Mouse (Mus musculus) limb, embryonic 15.5 days (tissue): Measurements from ENCODE around the gene Ssu2. TPM values are rescaled to one million over a fixed set of nuclear protein-coding genes. Genes with fewer than 3 reads are reported as not detected.

Source experiments
- ATAC-seq: fragments of 200-750 bp; cut with Nextera tagmentation; 2 replicates; pipeline ENCODE4 v1.8.0; 2017; ENCODE audit warnings: low read depth, moderate TSS enrichment; ENCODE audit not compliant: insufficient number of reproducible peaks, low FRiP score, low TSS enrichment
- H3K27ac ChIP-seq: fragments of 300-500 bp; sonication (generic); 2 replicates; pipeline ENCODE4 v1.5.1; 2015; ENCODE audit warnings: moderate library complexity, mild to moderate bottlenecking, inconsistent platforms
- H3K27me3 ChIP-seq: fragments of 300-500 bp; sonication (generic); 2 replicates; pipeline ENCODE4 v1.6.1; 2015; ENCODE audit warnings: inconsistent platforms
- H3K36me3 ChIP-seq: fragments of 300-500 bp; sonication (generic); 2 replicates; pipeline ENCODE4 v1.6.1; 2015; ENCODE audit warnings: inconsistent platforms
- H3K4me1 ChIP-seq: fragments of 300-500 bp; sonication (generic); 2 replicates; pipeline ENCODE4 v1.6.1; 2015; ENCODE audit warnings: inconsistent platforms
- H3K4me2 ChIP-seq: fragments of 300-500 bp; sonication (generic); 2 replicates; pipeline ENCODE4 v1.6.1; 2015; ENCODE audit warnings: mild to moderate bottlenecking, inconsistent platforms
- H3K4me3 ChIP-seq: fragments of 300-500 bp; sonication (generic); 2 replicates; pipeline ENCODE4 v1.5.1; 2015; ENCODE audit warnings: mild to moderate bottlenecking, inconsistent platforms
- H3K9ac ChIP-seq: fragments of 300-500 bp; sonication (generic); 2 replicates; pipeline ENCODE4 v1.6.1; 2015; ENCODE audit warnings: inconsistent platforms
- H3K9me3 ChIP-seq: fragments of 300-500 bp; sonication (generic); 2 replicates; pipeline ENCODE4 v1.6.1; 2016; ENCODE audit warnings: inconsistent platforms
- WGBS: fragments of 180-500 bp; shearing (Covaris S2); methylation state at CpG from one replicate; pipeline ENCODE4 v1.1.7; 2015; 5-methylcytosine and 5-hydroxymethylcytosine counted together
- polyA plus RNA-seq: library from polyadenylated mRNA; unstranded; fragments of >200 nt; fragmentation: Nextera tagmentation; extraction: Ambion mirVana; gene quantifications from 2 replicates; pipeline ENCODE4 v1.2.1, GENCODE M21; 2015

The Ssu2 gene
- polyA plus RNA-seq, 1 experiment from 2014 or later, result 3.1 TPM

DNA sequence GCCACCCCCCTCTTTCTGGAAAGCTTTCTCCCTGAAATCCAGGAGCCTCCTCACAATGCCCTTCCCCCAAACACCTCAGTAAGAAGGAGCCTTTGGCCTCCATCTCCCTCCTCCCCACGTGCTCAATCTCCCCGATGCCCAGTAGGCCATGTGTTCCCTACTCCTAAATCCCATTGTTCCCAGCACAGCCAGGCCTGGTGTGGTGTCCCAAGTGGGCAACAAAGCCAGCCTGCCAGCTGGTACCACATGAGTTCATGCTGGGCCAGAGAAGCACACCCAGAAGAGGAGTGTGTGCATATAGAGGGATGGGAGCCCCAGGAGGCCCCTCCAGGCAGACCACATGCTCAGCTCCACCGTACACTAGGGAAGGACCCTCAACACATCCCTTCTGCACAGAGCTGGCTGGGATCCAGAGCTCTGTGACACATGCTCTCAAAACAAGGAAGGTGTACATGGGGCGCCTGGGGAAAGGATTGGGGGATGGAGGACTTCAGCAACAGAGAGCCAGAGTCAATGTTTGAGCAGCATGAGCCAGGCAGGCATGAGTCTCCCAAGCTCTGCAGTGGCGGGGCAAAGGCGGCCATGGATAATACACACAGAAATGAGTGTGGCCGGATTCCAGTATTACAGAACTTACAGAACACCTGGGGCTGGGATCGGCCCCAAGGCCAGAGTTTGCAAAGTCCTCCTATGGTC lies 4.7 kb downstream of the Ssu2 start:
- ATAC-seq, result 0 out of 2 replicates have a peak, but pooled peaks have one; percentile 2
- H3K36me3 ChIP-seq, result no peaks in the 10 kb centered on the region
- H3K4me2 ChIP-seq, result no peak overlapping the region
- WGBS, result 61% methylated on average over 8 of the region's 8 CpGs
- peaks cover 4% of the 10 kb centered on the region; the same call in 1 of the 2 replicates for H3K4me1 ChIP-seq
- no peak overlapping the region for H3K4me3 ChIP-seq
- no peak overlapping the region for H3K9ac ChIP-seq
- H3K27ac ChIP-seq, result no peak overlapping the region
- no peaks in the 10 kb centered on the region for H3K27me3 ChIP-seq
- H3K9me3 ChIP-seq, result no peaks in the 10 kb centered on the region

DNA sequence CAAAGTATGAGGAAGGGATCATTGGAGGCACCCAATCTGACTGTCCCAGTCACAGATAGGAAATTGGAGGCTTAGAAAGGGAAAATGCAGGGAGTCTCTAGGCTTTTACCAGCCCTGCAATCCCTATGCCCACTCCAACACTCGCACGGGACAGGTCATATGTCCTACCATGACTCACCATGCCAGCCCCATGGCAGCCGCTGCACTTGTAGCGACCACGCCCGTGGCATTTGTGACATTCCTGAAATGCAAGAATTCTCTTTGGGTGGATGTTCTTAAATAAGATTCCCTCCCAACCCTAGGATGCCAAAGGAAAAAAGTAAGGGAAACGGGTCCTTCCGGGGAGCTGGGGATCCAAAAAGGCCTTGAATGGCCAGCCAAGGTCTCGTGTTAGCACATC lies 8.8 kb downstream of the Ssu2 start:
- H3K4me2 ChIP-seq, result no peak overlapping the region
- 0 out of 2 replicates have a peak, but pooled peaks cover 6% of the 10 kb centered on the region for H3K27me3 ChIP-seq
- H3K4me3 ChIP-seq, result no peak overlapping the region
- ATAC-seq, result no peak
- no peaks in the 10 kb centered on the region for H3K9me3 ChIP-seq
- H3K4me1 ChIP-seq, result peaks cover 4% of the 10 kb centered on the region; the same call in 1 of the 2 replicates
- H3K27ac ChIP-seq, result no peak overlapping the region
- 85% methylated on average over 9 of the region's 9 CpGs for WGBS
- no peaks in the 10 kb centered on the region for H3K36me3 ChIP-seq
- no peak overlapping the region for H3K9ac ChIP-seq

DNA sequence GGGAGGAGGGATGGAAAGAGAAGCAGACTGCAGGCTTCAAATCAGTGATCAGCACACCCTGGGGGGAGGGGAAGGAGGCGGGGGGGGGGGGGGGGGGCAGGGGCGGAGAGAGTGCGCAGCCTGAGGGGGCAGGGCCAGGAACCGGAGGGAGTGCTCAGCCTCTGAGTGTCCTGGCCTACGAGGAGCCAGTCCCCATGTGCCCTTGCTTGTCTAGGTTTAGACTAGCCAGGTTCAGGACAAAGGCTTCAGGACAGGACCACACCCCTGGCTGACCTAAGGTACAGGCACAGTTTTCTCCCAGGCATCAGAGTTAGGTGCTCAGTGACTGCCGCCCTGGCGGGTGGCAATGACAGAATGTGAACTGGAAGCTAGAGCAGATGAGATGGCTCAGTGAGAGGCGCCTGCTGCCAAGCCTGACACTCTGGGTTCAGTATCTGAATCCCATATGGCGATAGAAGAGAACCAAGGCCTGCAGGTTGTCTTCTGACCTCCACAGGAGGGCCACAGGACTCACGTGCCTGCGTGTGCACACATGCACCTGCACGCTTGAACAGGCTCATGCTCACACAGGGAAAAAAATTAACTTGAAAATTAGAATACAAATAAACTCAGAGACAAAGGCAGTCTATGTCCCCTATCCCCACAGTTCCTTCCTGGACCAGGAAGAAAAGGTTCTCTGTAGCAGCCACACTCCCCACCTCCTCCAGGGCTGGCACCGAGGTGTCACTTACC lies 12.0 kb downstream of the Ssu2 start:
- no peak overlapping the region for H3K9ac ChIP-seq
- no peak for ATAC-seq
- H3K4me1 ChIP-seq, result no peaks in the 10 kb centered on the region
- H3K4me2 ChIP-seq, result no peak overlapping the region
- 0 out of 2 replicates have a peak, but pooled peaks cover 6% of the 10 kb centered on the region for H3K27me3 ChIP-seq
- H3K9me3 ChIP-seq, result no peaks in the 10 kb centered on the region
- WGBS, result 60% methylated on average over 10 of the region's 13 CpGs
- no peak overlapping the region for H3K27ac ChIP-seq
- no peaks in the 10 kb centered on the region for H3K36me3 ChIP-seq
- H3K4me3 ChIP-seq, result no peak overlapping the region

DNA sequence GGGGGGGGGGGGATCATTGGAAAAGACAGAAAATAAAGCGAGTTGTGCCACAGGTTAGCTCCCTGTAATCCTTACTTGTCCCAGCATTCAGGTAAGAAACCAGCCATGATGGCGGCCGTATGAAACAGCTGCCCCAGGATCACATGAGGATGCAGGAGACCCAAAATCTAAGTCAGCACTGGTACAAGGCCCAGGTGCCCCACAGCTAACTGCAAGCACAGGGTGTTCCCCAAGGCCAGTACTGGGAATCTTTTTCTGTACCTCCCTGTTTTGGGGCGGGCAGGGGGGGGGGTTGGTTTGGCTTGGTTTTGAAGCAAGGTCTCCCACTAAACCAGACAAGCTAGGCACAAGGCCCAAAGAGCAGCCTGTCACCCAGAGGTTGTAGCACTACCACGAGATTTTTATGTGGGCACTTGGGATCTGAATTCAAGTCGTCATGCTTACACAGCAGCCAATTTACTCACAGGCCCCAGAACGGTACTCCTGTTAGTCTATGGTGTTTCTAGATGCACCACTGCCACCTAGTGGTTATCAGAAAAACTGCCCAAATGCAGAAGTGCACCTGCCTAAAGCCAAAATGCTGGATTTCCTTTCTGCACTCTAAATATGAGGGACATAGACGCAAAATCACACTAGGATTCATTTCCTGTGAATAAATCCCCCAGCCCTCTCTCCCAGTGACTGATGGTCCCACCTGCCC lies 13.8 kb downstream of the Ssu2 start:
- Histone ChIP-seq H3K4me1 (no peaks in the 10 kb centered on the region), H3K4me3 (no peak overlapping the region), H3K27me3 (0 out of 2 replicates have a peak, but pooled peaks cover 6% of the 10 kb centered on the region), H3K27ac (no peak overlapping the region), H3K9ac (no peak overlapping the region), H3K4me2 (no peak overlapping the region), H3K9me3 (no peaks in the 10 kb centered on the region), H3K36me3 (no peaks in the 10 kb centered on the region)
- 44% methylated on average over 8 of the region's 8 CpGs for WGBS
- ATAC-seq, result no peak

DNA sequence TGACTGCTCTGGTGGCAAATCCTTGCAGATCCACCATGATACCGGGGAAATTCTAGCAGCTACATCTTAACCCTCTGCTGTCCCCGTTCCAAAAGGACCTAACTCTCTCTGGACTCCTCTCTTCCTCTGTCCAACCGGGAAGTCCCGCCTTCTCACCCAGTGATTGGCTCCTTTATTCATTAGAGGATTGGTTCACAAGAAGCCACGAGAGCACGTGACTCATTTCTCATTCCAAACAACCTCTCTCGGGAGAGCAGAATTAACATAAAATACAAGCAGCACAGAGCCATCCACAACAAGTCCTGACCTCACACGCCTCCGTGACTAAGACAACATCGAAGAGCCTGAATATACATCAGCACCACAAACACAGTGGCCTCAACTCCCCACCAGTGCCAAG lies 22.5 kb downstream of the Ssu2 start:
- Histone ChIP-seq H3K9ac (no peak overlapping the region), H3K36me3 (no peaks in the 10 kb centered on the region), H3K4me2 (no peak overlapping the region), H3K4me1 (no peaks in the 10 kb centered on the region), H3K27me3 (no peaks in the 10 kb centered on the region), H3K9me3 (no peaks in the 10 kb centered on the region), H3K4me3 (no peak overlapping the region), H3K27ac (no peak overlapping the region)
- 78% methylated on average over 10 of the region's 10 CpGs for WGBS
- ATAC-seq, result no peak

DNA sequence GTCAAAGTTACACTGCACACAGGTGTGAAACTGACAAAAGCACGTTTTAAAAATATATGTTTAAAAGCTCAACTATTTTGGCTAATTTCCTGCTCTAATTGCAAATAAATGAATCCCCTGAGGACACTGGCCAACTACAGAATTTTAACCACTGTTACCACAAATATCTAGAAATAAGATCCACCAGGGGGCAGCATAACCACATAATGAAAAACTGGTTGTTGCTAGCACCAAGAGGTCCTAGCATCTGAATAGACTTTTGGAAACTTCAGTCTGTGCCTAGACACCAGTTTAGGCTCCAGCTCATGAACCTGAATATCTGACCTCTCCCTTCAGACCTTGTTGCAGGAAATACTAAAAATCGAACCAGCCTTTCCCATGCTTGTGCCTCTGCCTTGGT lies 23.2 kb downstream of the Ssu2 start:
- 38% methylated on average over 2 of the region's 2 CpGs for WGBS
- no peak overlapping the region for H3K9ac ChIP-seq
- no peak overlapping the region for H3K27ac ChIP-seq
- no peaks in the 10 kb centered on the region for H3K36me3 ChIP-seq
- no peak overlapping the region for H3K4me2 ChIP-seq
- H3K4me1 ChIP-seq, result no peaks in the 10 kb centered on the region
- no peak for ATAC-seq
- no peaks in the 10 kb centered on the region for H3K27me3 ChIP-seq
- no peak overlapping the region for H3K4me3 ChIP-seq
- no peaks in the 10 kb centered on the region for H3K9me3 ChIP-seq

DNA sequence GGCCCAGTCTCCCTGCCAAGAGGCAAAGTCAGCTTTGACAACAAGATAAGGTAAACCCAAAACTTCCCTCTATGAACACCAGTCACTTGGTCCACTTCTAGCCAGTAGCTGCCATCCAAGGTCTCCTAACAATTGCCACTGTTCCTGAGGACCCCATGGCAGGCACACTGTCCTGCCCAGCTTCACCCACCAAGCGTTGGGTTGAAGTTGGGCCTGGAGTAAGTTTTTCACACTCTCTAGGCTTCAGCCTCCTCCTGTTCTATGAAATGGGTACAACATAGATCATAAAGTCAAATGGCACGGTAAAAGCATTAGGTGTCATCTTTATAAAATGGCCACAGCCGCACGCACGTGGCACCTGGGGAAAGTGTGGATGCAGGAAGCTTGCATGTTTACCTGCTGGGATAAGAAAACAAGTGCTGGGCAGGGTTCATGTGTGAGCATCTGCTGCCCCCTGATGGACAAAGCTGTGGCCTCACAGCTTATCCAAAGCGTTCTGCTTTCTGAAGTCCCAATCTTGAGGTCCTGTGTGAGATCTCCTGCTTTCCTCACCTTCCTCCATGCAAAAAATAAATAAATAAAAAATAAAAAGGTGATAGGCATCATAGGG lies 25.4 kb downstream of the Ssu2 start:
- Histone ChIP-seq H3K4me3 (no peak overlapping the region), H3K4me2 (no peak overlapping the region), H3K9me3 (no peaks in the 10 kb centered on the region), H3K27ac (no peak overlapping the region), H3K27me3 (no peaks in the 10 kb centered on the region), H3K9ac (no peak overlapping the region), H3K36me3 (no peaks in the 10 kb centered on the region), H3K4me1 (no peaks in the 10 kb centered on the region)
- no peak for ATAC-seq
- WGBS, result 35% methylated on average over 6 of the region's 6 CpGs

DNA sequence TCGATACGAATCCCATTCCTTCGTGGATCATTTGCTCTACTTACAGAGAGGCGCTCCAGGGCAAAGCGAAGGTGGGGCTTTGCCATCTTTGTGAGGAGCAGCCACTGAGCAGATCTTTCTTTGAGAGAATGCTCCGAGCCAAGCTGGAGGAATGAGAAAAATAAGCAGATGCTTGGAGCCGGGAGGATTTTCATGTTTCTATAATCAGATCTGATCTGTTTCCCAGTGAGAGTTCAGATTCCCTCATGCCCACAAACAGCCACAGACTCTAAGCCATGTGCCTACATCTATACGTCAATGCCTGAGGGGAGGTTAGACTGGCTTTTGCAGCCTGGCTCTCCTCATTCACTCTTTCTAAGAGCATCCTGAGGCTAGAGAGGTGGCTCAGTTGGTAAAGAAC lies 27.1 kb downstream of the Ssu2 start:
- Histone ChIP-seq H3K4me1 (no peaks in the 10 kb centered on the region), H3K4me2 (no peak overlapping the region), H3K27me3 (no peaks in the 10 kb centered on the region), H3K9me3 (no peaks in the 10 kb centered on the region), H3K36me3 (no peaks in the 10 kb centered on the region), H3K9ac (no peak overlapping the region), H3K27ac (no peak overlapping the region), H3K4me3 (no peak overlapping the region)
- WGBS, result 75% methylated on average over 8 of the region's 8 CpGs
- ATAC-seq, result no peak

DNA sequence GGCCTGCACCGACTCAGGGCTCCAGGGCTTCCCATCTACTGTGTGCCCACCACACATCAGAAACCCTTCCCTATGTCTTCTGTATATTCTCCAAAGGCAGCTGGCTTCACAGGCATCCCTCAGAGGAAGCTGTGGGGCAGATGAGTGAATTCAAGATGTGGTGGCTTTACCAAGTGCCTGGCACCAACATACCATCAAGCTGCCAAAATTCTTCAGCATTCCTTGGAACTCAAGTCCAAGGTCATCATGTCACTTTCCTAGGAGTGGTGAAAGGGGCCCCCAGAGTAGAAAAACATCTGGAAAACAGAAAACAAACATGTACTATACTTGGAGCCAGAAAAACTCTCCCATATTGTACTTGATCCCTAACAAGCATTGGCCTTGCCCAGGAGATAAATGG lies 28.5 kb downstream of the Ssu2 start:
- no peak for ATAC-seq
- Histone ChIP-seq H3K27me3 (no peaks in the 10 kb centered on the region), H3K4me2 (no peak overlapping the region), H3K36me3 (no peaks in the 10 kb centered on the region), H3K4me1 (no peaks in the 10 kb centered on the region), H3K9me3 (no peaks in the 10 kb centered on the region), H3K9ac (no peak overlapping the region), H3K27ac (no peak overlapping the region), H3K4me3 (no peak overlapping the region)
- 80% methylated on average over 1 of the region's 1 CpGs for WGBS

DNA sequence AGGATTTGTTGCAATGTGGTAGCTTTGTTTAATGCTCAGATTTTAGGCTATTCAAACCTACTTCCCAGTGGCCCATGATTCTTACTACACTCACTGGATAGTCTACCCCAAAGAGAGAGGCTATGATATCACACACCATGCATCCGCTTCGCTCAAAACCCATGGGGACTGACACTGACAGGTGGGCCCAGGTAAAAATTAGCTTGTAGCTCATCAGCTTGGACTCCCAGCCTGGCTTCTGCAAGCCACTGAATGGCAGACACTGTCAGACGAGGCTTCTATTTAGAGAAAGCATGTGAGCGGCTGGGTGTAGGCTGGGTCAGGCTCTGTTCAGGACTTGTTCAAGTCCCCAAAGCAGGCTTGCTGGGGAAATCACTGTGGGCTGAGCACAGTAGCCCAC lies 37.4 kb downstream of the Ssu2 start:
- no peak overlapping the region for H3K27ac ChIP-seq
- no peak overlapping the region for H3K4me2 ChIP-seq
- no peaks in the 10 kb centered on the region for H3K27me3 ChIP-seq
- 93% methylated on average over 4 of the region's 4 CpGs for WGBS
- no peaks in the 10 kb centered on the region for H3K9me3 ChIP-seq
- no peak overlapping the region for H3K9ac ChIP-seq
- no peaks in the 10 kb centered on the region for H3K36me3 ChIP-seq
- H3K4me1 ChIP-seq, result no peaks in the 10 kb centered on the region
- no peak for ATAC-seq
- no peak overlapping the region for H3K4me3 ChIP-seq

DNA sequence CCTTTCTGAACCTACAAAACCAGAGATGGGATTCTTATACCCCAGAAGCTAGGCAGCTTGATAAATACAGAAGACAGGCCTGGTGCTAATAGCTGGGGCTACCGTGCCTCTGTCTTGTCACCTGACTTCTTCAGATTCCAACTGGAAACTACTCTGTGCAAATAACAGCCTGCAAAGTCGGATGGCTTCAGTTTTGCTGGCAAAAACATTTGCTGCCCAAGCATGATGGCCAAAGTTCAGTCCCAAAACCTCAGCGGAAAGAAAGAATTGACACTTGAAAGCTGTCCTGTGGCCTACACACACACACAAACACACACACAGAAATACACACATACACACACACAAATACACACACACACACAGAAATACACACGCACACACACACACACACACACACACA lies 48.8 kb downstream of the Ssu2 start:
- WGBS, result 78% methylated on average over 4 of the region's 4 CpGs
- ATAC-seq, result no peak

DNA sequence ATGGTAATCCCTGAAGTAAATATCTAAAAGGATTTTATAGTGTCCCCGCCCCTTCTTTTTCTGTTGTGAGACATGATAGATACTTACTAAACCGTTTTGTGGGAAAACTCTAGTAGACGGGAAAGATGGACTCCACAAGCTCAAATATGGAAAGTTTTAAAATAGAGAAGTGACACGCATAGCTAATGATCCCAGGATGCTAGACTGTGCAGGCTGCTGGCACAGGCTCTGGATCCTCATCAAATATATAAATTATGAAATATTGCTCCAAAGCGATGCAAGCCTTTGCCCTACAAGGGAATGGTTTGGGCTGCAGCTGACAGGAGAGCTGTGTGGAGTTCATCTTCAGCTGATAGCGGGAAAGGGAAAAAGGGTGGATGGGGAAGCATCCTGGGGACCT lies 50.2 kb downstream of the Ssu2 start:
- ATAC-seq, result no peak
- Histone ChIP-seq H3K9me3 (no peaks in the 10 kb centered on the region), H3K4me2 (no peak overlapping the region), H3K36me3 (no peaks in the 10 kb centered on the region), H3K4me1 (no peaks in the 10 kb centered on the region), H3K4me3 (no peak overlapping the region), H3K27ac (no peak overlapping the region), H3K27me3 (no peaks in the 10 kb centered on the region), H3K9ac (no peak overlapping the region)
- WGBS, result 62% methylated on average over 6 of the region's 6 CpGs

More for the DNA sequence above, 48.8 kb downstream of the Ssu2 start:
- H3K36me3 ChIP-seq, result no peaks in the 10 kb centered on the region
- H3K4me3 ChIP-seq, result no peak overlapping the region
- H3K27me3 ChIP-seq, result no peaks in the 10 kb centered on the region
- no peak overlapping the region for H3K9ac ChIP-seq
- H3K9me3 ChIP-seq, result no peaks in the 10 kb centered on the region
- no peak overlapping the region for H3K27ac ChIP-seq
- no peak overlapping the region for H3K4me2 ChIP-seq
- no peaks in the 10 kb centered on the region for H3K4me1 ChIP-seq
